Mouse (Mus musculus): ENCODE results near the gene Tmem185b. TPM values are rescaled to one million over a fixed set of nuclear protein-coding genes. Genes with fewer than 3 reads are reported as not detected.

Gene Tmem185b
- polyA plus RNA-seq, 1 experiment from 2014 or later: 11.6 TPM

GRCm38 (mm10) chr1:119570134-119570533, 44.2 kb downstream of the Tmem185b start:
- Histone ChIP-seq H3K4me3 (no peak overlapping the region), H3K27ac (0 out of 2 replicates have a peak overlapping the region, but pooled peaks have one; percentile 0), H3K4me1 (peaks cover 28% of the 10 kb centered on the region), H3K9ac (no peak overlapping the region), H3K36me3 (peaks cover 12% of the 10 kb centered on the region; the same call in 1 of the 2 replicates), H3K9me3 (replicated peaks) (no peaks in the 10 kb centered on the region), H3K4me2 (peak overlapping the region; percentile 40), H3K27me3 (replicated peaks) (no peaks in the 10 kb centered on the region)
- peak; percentile 84 for ATAC-seq
- WGBS (ENCODE audit: insufficient replicate concordance): 23% methylated on average over 1 of the region's 1 CpGs

Other genes starting within 250 kb of the Tmem185b start
- gene Inhbb, start 103.9 kb upstream of the Tmem185b start, polyA plus RNA-seq (2016; fragmentation: Nextera tagmentation; extraction: Ambion mirVana): 0.17 and 0.24 TPM in 2 replicates
- gene Ralb, start 21.4 kb upstream of the Tmem185b start, polyA plus RNA-seq (2016; fragmentation: Nextera tagmentation; extraction: Ambion mirVana): 58.2 and 58.8 TPM in 2 replicates
- 16.8 and 17.2 TPM in 2 replicates for gene Epb41l5, start 122.8 kb downstream of the Tmem185b start, polyA plus RNA-seq (2016; fragmentation: Nextera tagmentation; extraction: Ambion mirVana)

Measured in liver, embryonic 12.5 days (tissue).